Mouse (Mus musculus): Measurements from ENCODE around the gene Macc1. TPM values are rescaled to one million over a fixed set of nuclear protein-coding genes. Genes with fewer than 3 reads are reported as not detected.

Macc1 gene
- polyA plus RNA-seq, 1 experiment from 2014 or later: 0.43 TPM

- no peaks in the 10 kb centered on the region for H3K27me3 ChIP-seq (replicated peaks; ENCODE audit: control insufficient read depth, insufficient read depth, low read length)
- no peaks in the 10 kb centered on the region for H3K9me3 ChIP-seq (ENCODE audit: control insufficient read depth)
- 29% methylated on average over 1 of the region's 1 CpGs for WGBS
- no peak overlapping the region for H3K9ac ChIP-seq (ENCODE audit: low read depth, low read length)
- H3K36me3 ChIP-seq (ENCODE audit: control insufficient read depth, insufficient read depth): no peaks in the 10 kb centered on the region
- H3K4me1 ChIP-seq (replicated peaks; ENCODE audit: control insufficient read depth, insufficient read depth, low read length): no peaks in the 10 kb centered on the region
- H3K27ac ChIP-seq (ENCODE audit: low read depth, low read length): no peak overlapping the region
- ATAC-seq: no peak
- H3K4me2 ChIP-seq (replicated peaks; ENCODE audit: low read depth): no peak overlapping the region
- H3K4me3 ChIP-seq (ENCODE audit: low read depth, low read length): no peak overlapping the region
- no peak for TF ChIP-seq CTCF (IDR thresholded peaks at IDR 0.05; ENCODE audit: low read depth)
Measured at GRCm38 (mm10) chr12:119454076-119454475, 140.0 kb downstream of the Macc1 start.

GRCm38 (mm10) chr12:119464040-119464939 lies 150.2 kb downstream of the Macc1 start:
- WGBS: 50% methylated on average over 2 of the region's 2 CpGs
- ATAC-seq: no peak
- H3K27me3 ChIP-seq (replicated peaks; ENCODE audit: control insufficient read depth, insufficient read depth, low read length): no peaks in the 10 kb centered on the region
- H3K36me3 ChIP-seq (ENCODE audit: control insufficient read depth, insufficient read depth): no peaks in the 10 kb centered on the region
- H3K4me2 ChIP-seq (replicated peaks; ENCODE audit: low read depth): no peak overlapping the region
- no peak overlapping the region for H3K4me3 ChIP-seq (ENCODE audit: low read depth, low read length)
- H3K9me3 ChIP-seq (ENCODE audit: control insufficient read depth): no peaks in the 10 kb centered on the region
- no peak overlapping the region for H3K27ac ChIP-seq (ENCODE audit: low read depth, low read length)
- no peaks in the 10 kb centered on the region for H3K4me1 ChIP-seq (replicated peaks; ENCODE audit: control insufficient read depth, insufficient read depth, low read length)
- H3K9ac ChIP-seq (ENCODE audit: low read depth, low read length): no peak overlapping the region
- TF ChIP-seq CTCF (IDR thresholded peaks at IDR 0.05; ENCODE audit: low read depth): no peak

GRCm38 (mm10) chr12:119464940-119465245 lies 150.8 kb downstream of the Macc1 start:
- Histone ChIP-seq H3K9ac (ENCODE audit: low read depth, low read length) (no peak overlapping the region), H3K36me3 (ENCODE audit: control insufficient read depth, insufficient read depth) (no peaks in the 10 kb centered on the region), H3K27me3 (replicated peaks; ENCODE audit: control insufficient read depth, insufficient read depth, low read length) (no peaks in the 10 kb centered on the region), H3K4me1 (replicated peaks; ENCODE audit: control insufficient read depth, insufficient read depth, low read length) (no peaks in the 10 kb centered on the region), H3K27ac (ENCODE audit: low read depth, low read length) (no peak overlapping the region), H3K4me2 (replicated peaks; ENCODE audit: low read depth) (no peak overlapping the region), H3K9me3 (ENCODE audit: control insufficient read depth) (no peaks in the 10 kb centered on the region), H3K4me3 (ENCODE audit: low read depth, low read length) (no peak overlapping the region)
- no peak for TF ChIP-seq CTCF (IDR thresholded peaks at IDR 0.05; ENCODE audit: low read depth)
- no peak for ATAC-seq
- 64% methylated on average over 1 of the region's 1 CpGs for WGBS

- Histone ChIP-seq H3K36me3 (ENCODE audit: control insufficient read depth, insufficient read depth) (no peaks in the 10 kb centered on the region), H3K9me3 (ENCODE audit: control insufficient read depth) (no peaks in the 10 kb centered on the region), H3K4me2 (replicated peaks; ENCODE audit: low read depth) (no peak overlapping the region), H3K27ac (ENCODE audit: low read depth, low read length) (no peak overlapping the region), H3K27me3 (replicated peaks; ENCODE audit: control insufficient read depth, insufficient read depth, low read length) (no peaks in the 10 kb centered on the region), H3K9ac (ENCODE audit: low read depth, low read length) (no peak overlapping the region), H3K4me1 (replicated peaks; ENCODE audit: control insufficient read depth, insufficient read depth, low read length) (no peaks in the 10 kb centered on the region), H3K4me3 (ENCODE audit: low read depth, low read length) (no peak overlapping the region)
- 76% methylated on average over 1 of the region's 1 CpGs for WGBS
- no peak for TF ChIP-seq CTCF (IDR thresholded peaks at IDR 0.05; ENCODE audit: low read depth)
- ATAC-seq: no peak
Measured at GRCm38 (mm10) chr12:119467656-119468055, 153.6 kb downstream of the Macc1 start.

- TF ChIP-seq CTCF (IDR thresholded peaks at IDR 0.05; ENCODE audit: low read depth): peak; percentile 70
- no peak overlapping the region for H3K4me2 ChIP-seq (replicated peaks; ENCODE audit: low read depth)
- peak; percentile 45; the same call in 1 of the 2 replicates for ATAC-seq
Measured at GRCm38 (mm10) chr12:119470260-119470659, 156.2 kb downstream of the Macc1 start.

GRCm38 (mm10) chr12:119483296-119483695 lies 169.2 kb downstream of the Macc1 start:
- ATAC-seq: no peak

More at GRCm38 (mm10) chr12:119470260-119470659, 156.2 kb downstream of the Macc1 start:
- Histone ChIP-seq H3K36me3 (ENCODE audit: control insufficient read depth, insufficient read depth) (no peaks in the 10 kb centered on the region), H3K4me1 (replicated peaks; ENCODE audit: control insufficient read depth, insufficient read depth, low read length) (no peaks in the 10 kb centered on the region), H3K4me3 (ENCODE audit: low read depth, low read length) (no peak overlapping the region), H3K9me3 (ENCODE audit: control insufficient read depth) (no peaks in the 10 kb centered on the region), H3K9ac (ENCODE audit: low read depth, low read length) (no peak overlapping the region), H3K27ac (ENCODE audit: low read depth, low read length) (no peak overlapping the region), H3K27me3 (replicated peaks; ENCODE audit: control insufficient read depth, insufficient read depth, low read length) (no peaks in the 10 kb centered on the region)

More at GRCm38 (mm10) chr12:119483296-119483695, 169.2 kb downstream of the Macc1 start:
- Histone ChIP-seq H3K4me1 (replicated peaks; ENCODE audit: control insufficient read depth, insufficient read depth, low read length) (no peaks in the 10 kb centered on the region), H3K27me3 (replicated peaks; ENCODE audit: control insufficient read depth, insufficient read depth, low read length) (no peaks in the 10 kb centered on the region), H3K4me2 (replicated peaks; ENCODE audit: low read depth) (no peak overlapping the region), H3K27ac (ENCODE audit: low read depth, low read length) (no peak overlapping the region), H3K4me3 (ENCODE audit: low read depth, low read length) (no peak overlapping the region), H3K9me3 (ENCODE audit: control insufficient read depth) (no peaks in the 10 kb centered on the region), H3K36me3 (ENCODE audit: control insufficient read depth, insufficient read depth) (no peaks in the 10 kb centered on the region), H3K9ac (ENCODE audit: low read depth, low read length) (no peak overlapping the region)
- 58% methylated on average over 2 of the region's 2 CpGs for WGBS
- no peak for TF ChIP-seq CTCF (IDR thresholded peaks at IDR 0.05; ENCODE audit: low read depth)

All from intestine, postnatal 0 days (tissue).